Mouse (Mus musculus) megakaryocyte, embryonic 14.5 days (primary cell): ENCODE data around the gene Rep15.

Source experiments
- FLI1 ChIP-seq: IDR thresholded peaks from 2 replicates; pipeline ENCODE4 v1.6.1; 2012; ENCODE audit warnings: low read length, inconsistent platforms, mixed read lengths
- GATA1 ChIP-seq: IDR thresholded peaks from 3 replicates; pipeline ENCODE4 v1.6.1; 2012; ENCODE audit warnings: mixed read lengths, low read length, inconsistent platforms, borderline replicate concordance

DNA sequence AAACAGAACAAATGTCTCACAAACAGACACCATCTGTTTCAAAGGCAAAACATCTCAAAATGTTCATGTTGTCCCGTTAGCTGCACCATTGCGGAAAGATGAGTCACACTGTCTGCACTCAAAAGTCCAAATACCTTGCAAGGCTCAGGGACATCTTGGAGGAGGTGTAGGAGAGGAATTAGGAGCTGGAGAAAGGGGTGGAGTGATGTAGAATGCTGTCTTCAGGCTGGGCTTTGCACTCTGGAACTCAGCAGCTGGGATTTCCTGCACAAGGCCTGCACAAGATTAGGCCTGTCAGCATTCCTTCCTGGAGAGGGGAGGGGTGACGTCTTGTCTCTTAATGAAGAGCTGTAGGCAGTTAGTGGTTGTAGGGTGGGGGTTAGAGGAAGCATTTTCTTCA, 47.8 kb upstream of the Rep15 start:
- no peak for TF ChIP-seq GATA1
- TF ChIP-seq FLI1: no peak
